19 mouse cellular contexts compared by ENCODE assay signal in genomic region chr2:57148231-57148630, GRCm38 (mm10).
"Had no signal": no experiment of that assay in that cellular context is flagged by ENCODE, and none has a peak within 500 bp of the region (broad histone marks: within the 10 kb centered on the region; RNA-seq: fewer than 3 reads in every experiment).

No protein-coding gene starts in this region.

- H3K4me3 ChIP-seq: limb, embryonic 12.5 days; limb, embryonic 15.5 days; liver, embryonic 13.5 days; midbrain, embryonic 12.5 days; midbrain, embryonic 15.5 days; neural tube, embryonic 12.5 days; neural tube, embryonic 15.5 days; stomach, embryonic 15.5 days had no signal

- H3K27me3 ChIP-seq: limb, embryonic 12.5 days; limb, embryonic 15.5 days; liver, embryonic 13.5 days; midbrain, embryonic 12.5 days; midbrain, embryonic 15.5 days; neural tube, embryonic 12.5 days; neural tube, embryonic 15.5 days; stomach, embryonic 15.5 days had no signal

- ATAC-seq: intestine, embryonic 16.5 days; lung, postnatal 0 days; midbrain, embryonic 15.5 days had no signal

- H3K4me2 ChIP-seq: limb, embryonic 12.5 days; limb, embryonic 15.5 days; liver, embryonic 13.5 days; lung, embryonic 14.5 days; midbrain, embryonic 12.5 days; midbrain, embryonic 15.5 days; neural tube, embryonic 12.5 days; neural tube, embryonic 15.5 days; stomach, embryonic 15.5 days had no signal

- H3K27ac ChIP-seq: limb, embryonic 12.5 days; limb, embryonic 15.5 days; liver, embryonic 13.5 days; midbrain, embryonic 12.5 days; midbrain, embryonic 15.5 days; neural tube, embryonic 12.5 days; neural tube, embryonic 15.5 days; stomach, embryonic 15.5 days had no signal

- H3K9ac ChIP-seq: limb, embryonic 12.5 days; limb, embryonic 15.5 days; liver, embryonic 13.5 days; lung, embryonic 14.5 days; midbrain, embryonic 12.5 days; midbrain, embryonic 15.5 days; neural tube, embryonic 12.5 days; neural tube, embryonic 15.5 days; stomach, embryonic 15.5 days had no signal

- H3K4me1 ChIP-seq: limb, embryonic 12.5 days; limb, embryonic 15.5 days; liver, embryonic 13.5 days; midbrain, embryonic 12.5 days; midbrain, embryonic 15.5 days; neural tube, embryonic 12.5 days; neural tube, embryonic 15.5 days; stomach, embryonic 15.5 days had no signal

- DNase-seq: kidney, adult 18-20 months; kidney, adult 9 months; kidney, postnatal 14 days; kidney, postnatal 4 days; left cerebral cortex, postnatal 4 days; liver, embryonic 13.5 days; lung, embryonic 14.5 days; right cerebral cortex, postnatal 25 days; spleen, adult 18-20 months; thymus, postnatal 25 days had no signal

- H3K36me3 ChIP-seq: limb, embryonic 12.5 days; limb, embryonic 15.5 days; liver, embryonic 13.5 days; midbrain, embryonic 12.5 days; midbrain, embryonic 15.5 days; neural tube, embryonic 12.5 days; neural tube, embryonic 15.5 days; stomach, embryonic 15.5 days had no signal

- H3K9me3 ChIP-seq: limb, embryonic 12.5 days; limb, embryonic 15.5 days; liver, embryonic 13.5 days; midbrain, embryonic 12.5 days; midbrain, embryonic 15.5 days; neural tube, embryonic 12.5 days; neural tube, embryonic 15.5 days; stomach, embryonic 15.5 days had no signal
